Mouse (Mus musculus) CH12.LX (cell line): Measurements from ENCODE around the gene Tdrd7.

Experiments
- CTCF ChIP-seq, 2 experiments: IDR thresholded peaks in 1 of 2; conservative IDR thresholded peaks in 1 of 2; 2 replicates each; pipeline ENCODE4 v1.5.1; 2011 to 2012; ENCODE audit warnings: low read depth in 2 of 2, low read length in 2 of 2, improper control_type of control experiment in 1 of 2, inconsistent platforms in 1 of 2, mild to moderate bottlenecking in 1 of 2, moderate library complexity in 1 of 2
- EP300 ChIP-seq: IDR thresholded peaks from 2 replicates; pipeline ENCODE4 v1.6.1; 2011; ENCODE audit warnings: low read length, improper control_type of control experiment
- GABPA ChIP-seq: IDR thresholded peaks from 2 replicates; pipeline ENCODE4 v1.6.1; 2012; ENCODE audit warnings: low read depth, low read length, improper control_type of control experiment, inconsistent platforms; ENCODE audit not compliant: insufficient replicate concordance
- MAFK ChIP-seq: IDR thresholded peaks from 2 replicates; pipeline ENCODE4 v1.6.1; 2011; ENCODE audit warnings: low read length, improper control_type of control experiment; ENCODE audit not compliant: insufficient replicate concordance
- MAX ChIP-seq: IDR thresholded peaks from 2 replicates; pipeline ENCODE4 v1.6.1; 2011; ENCODE audit warnings: low read length, improper control_type of control experiment
- MAZ ChIP-seq: IDR thresholded peaks from 2 replicates; pipeline ENCODE4 v1.6.1; 2012; ENCODE audit warnings: low read depth, mild to moderate bottlenecking, inconsistent platforms, low read length, improper control_type of control experiment, moderate library complexity
- MEF2A ChIP-seq: IDR thresholded peaks from 2 replicates; pipeline ENCODE4 v1.6.1; 2014; ENCODE audit warnings: low read depth, mild to moderate bottlenecking, inconsistent platforms, low read length, improper control_type of control experiment, borderline replicate concordance
- MYC ChIP-seq: IDR thresholded peaks from 2 replicates; pipeline ENCODE4 v1.6.1; 2011; ENCODE audit warnings: low read depth, mild to moderate bottlenecking, improper control_type of control experiment, low read length
- POLR2A ChIP-seq: IDR thresholded peaks from 2 replicates; pipeline ENCODE4 v1.6.1; 2011; ENCODE audit warnings: low read depth, mild to moderate bottlenecking, improper control_type of control experiment, low read length
- POLR2AphosphoS2 ChIP-seq: IDR thresholded peaks from 2 replicates; pipeline ENCODE4 v1.6.1; 2011; ENCODE audit warnings: low read depth, low read length, improper control_type of control experiment
- SMC3 ChIP-seq: IDR thresholded peaks from 2 replicates; pipeline ENCODE4 v1.6.1; 2011; ENCODE audit warnings: low read depth, low read length, improper control_type of control experiment
- USF1 ChIP-seq: IDR thresholded peaks from 2 replicates; pipeline ENCODE4 v1.6.1; 2014; ENCODE audit warnings: low read depth, mild to moderate bottlenecking, inconsistent platforms, low read length, improper control_type of control experiment
- ZMIZ1 ChIP-seq: IDR thresholded peaks from 2 replicates; pipeline ENCODE4 v1.6.1; 2012; ENCODE audit warnings: low read depth, mild to moderate bottlenecking, inconsistent platforms, low read length, improper control_type of control experiment

DNA sequence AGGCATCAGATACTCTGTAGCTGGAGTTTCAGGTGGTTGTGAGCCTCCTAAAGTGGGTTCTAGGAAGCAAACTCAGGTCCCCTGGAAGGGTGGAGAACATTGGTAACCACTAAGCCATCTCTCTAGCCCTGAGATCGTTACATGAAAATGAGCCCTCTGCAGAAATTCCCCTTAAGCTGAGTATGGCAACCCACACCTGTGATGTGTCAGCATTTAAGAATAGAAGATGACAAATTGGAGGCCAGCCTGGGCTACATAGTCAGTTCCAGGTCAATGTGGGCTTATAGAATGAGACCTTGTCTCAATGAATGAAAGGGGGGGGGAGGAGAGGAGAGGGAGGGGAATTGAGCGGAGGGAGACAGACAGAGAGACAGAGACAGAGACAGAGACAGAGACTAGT, 46.6 kb downstream of the Tdrd7 start:
- TF ChIP-seq CTCF (conservative IDR thresholded peaks at IDR 0.05 in 1 of 2, IDR thresholded peaks at IDR 0.05 in 1 of 2; ENCODE audit: low read depth in 2 of 2, low read length in 2 of 2), result no peak
- TF ChIP-seq MAZ, result no peak
- peak; percentile 50; the same call in 1 of the 2 replicates for TF ChIP-seq EP300
- TF ChIP-seq POLR2A, result no peak
- no peak for TF ChIP-seq MYC
- no peak for TF ChIP-seq USF1
- TF ChIP-seq ZMIZ1, result no peak
- TF ChIP-seq GABPA, result no peak
- peak; percentile 99 for TF ChIP-seq MEF2A
- TF ChIP-seq MAFK, result 0 out of 2 replicates have a peak, but pooled peaks have one; percentile 46
- no peak for TF ChIP-seq SMC3
- no peak for TF ChIP-seq POLR2AphosphoS2
- no peak for TF ChIP-seq MAX
